Mouse (Mus musculus) bone marrow macrophage, adult 2 months (primary cell): ENCODE measurements around the gene Chst11. TPM values are rescaled to one million over a fixed set of nuclear protein-coding genes. Genes with fewer than 3 reads are reported as not detected.

Source experiments
- H3K27ac ChIP-seq: 2 replicates; pipeline ENCODE4 v1.5.1; 2012; ENCODE audit warnings: low read depth, low read length; ENCODE audit not compliant: insufficient read depth
- H3K4me1 ChIP-seq: 2 replicates; pipeline ENCODE4 v1.6.1; 2012; ENCODE audit warnings: low read length; ENCODE audit not compliant: control insufficient read depth, insufficient read depth
- H3K4me3 ChIP-seq: 2 replicates; pipeline ENCODE4 v1.5.1; 2012; ENCODE audit warnings: mild to moderate bottlenecking, low read length, moderate library complexity; ENCODE audit not compliant: insufficient read depth
- CTCF ChIP-seq: IDR thresholded peaks from 2 replicates; pipeline ENCODE4 v1.5.1; 2012; ENCODE audit warnings: low read depth, mild to moderate bottlenecking, low read length, moderate library complexity
- POLR2A ChIP-seq: IDR thresholded peaks from 2 replicates; pipeline ENCODE4 v1.6.1; 2012; ENCODE audit warnings: mild to moderate bottlenecking, low read depth, low read length, borderline replicate concordance
- polyA plus RNA-seq: library from polyadenylated mRNA; stranded (reverse); fragments of >200 nt; gene quantifications from 2 replicates; pipeline ENCODE4 v1.2.4, GENCODE M21; 2012; ENCODE audit not compliant: missing spikeins, insufficient read depth, insufficient read length

Chst11 gene
- polyA plus RNA-seq, 1 experiment: 0.88 TPM

- Histone ChIP-seq H3K4me1 (no peaks in the 10 kb centered on the region), H3K27ac (no peak overlapping the region), H3K4me3 (no peak overlapping the region)
- TF ChIP-seq CTCF: no peak
- TF ChIP-seq POLR2A: no peak
These were observed 144.4 kb downstream of the Chst11 start for GRCm38 (mm10) chr10:83129624-83130218.

DNA sequence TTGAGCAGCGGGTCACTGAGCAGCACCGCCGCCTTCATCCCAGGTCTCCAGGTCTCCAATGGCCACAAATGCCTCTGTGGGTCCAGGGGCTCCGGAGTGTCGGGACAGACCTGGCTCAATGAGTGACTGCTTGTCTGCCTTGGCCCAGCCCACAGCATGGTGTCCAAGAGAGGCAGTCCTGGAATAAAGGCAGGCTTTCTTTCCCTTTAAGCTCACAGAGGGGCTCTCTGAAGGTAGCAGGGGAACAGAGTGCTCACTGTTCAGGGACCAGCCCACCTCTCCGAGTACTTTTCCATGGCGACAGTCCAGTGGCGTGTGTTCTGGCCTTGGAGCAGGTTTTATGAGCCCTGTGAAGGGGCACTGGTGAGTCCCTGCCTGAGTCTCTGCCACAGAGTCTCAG, 145.3 kb downstream of the Chst11 start:
- no peak overlapping the region for H3K4me3 ChIP-seq
- H3K4me1 ChIP-seq: no peaks in the 10 kb centered on the region
- no peak overlapping the region for H3K27ac ChIP-seq
- TF ChIP-seq POLR2A (no peak), CTCF (no peak)

- no peak overlapping the region for H3K27ac ChIP-seq
- TF ChIP-seq CTCF (no peak), POLR2A (no peak)
- H3K4me1 ChIP-seq: no peaks in the 10 kb centered on the region
- no peak overlapping the region for H3K4me3 ChIP-seq
These were observed 146.6 kb downstream of the Chst11 start for GRCm38 (mm10) chr10:83131884-83132283.

GRCm38 (mm10) chr10:83133866-83134570, 148.7 kb downstream of the Chst11 start:
- no peak for TF ChIP-seq POLR2A
- Histone ChIP-seq H3K27ac (no peak overlapping the region), H3K4me3 (no peak overlapping the region), H3K4me1 (no peaks in the 10 kb centered on the region)

DNA sequence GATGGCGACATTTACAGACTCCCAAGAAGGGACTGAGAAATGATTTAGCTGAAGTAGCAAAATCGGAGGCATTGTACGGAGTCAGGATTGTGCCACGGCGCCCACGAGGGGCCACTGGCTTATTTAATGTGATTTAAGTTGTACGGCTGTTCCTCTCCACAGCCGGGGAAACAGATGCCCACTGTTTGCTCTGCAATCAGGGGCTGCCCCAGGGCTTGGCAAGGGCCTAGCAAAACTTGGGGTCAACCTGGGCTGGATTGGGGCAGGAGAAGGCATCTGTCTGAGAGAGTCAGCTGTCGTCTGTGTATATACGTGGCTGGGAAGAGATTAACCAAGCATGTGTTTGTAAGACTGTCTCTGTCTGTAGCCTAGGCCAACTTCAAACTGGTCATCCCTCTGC, 149.6 kb downstream of the Chst11 start:
- no peak for TF ChIP-seq POLR2A
- TF ChIP-seq CTCF: no peak
- Histone ChIP-seq H3K4me3 (no peak overlapping the region), H3K4me1 (no peaks in the 10 kb centered on the region), H3K27ac (no peak overlapping the region)

DNA sequence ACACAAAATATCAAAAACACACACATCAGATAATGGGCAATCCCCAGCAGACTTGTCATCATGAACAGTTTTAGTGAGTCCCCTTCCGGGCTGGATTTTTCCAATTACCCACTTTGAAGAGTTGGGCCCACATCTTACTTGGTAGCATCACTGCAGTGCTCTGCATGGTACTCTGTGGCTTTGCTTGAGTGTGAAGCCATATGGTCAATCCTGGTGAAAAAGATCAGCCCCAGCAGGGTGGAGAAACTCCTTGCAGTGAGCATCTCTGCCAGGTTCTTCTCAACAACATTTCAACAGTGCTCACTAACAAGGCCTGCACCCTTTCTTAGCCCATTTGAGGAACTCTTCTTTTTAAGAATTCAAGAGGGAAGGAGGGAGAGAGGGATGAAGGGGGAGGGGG, 150.7 kb downstream of the Chst11 start:
- TF ChIP-seq POLR2A: no peak
- no peak for TF ChIP-seq CTCF
- H3K4me1 ChIP-seq: no peaks in the 10 kb centered on the region
- no peak overlapping the region for H3K4me3 ChIP-seq
- no peak overlapping the region for H3K27ac ChIP-seq

GRCm38 (mm10) chr10:83137103-83137502, 151.8 kb downstream of the Chst11 start:
- Histone ChIP-seq H3K27ac (no peak overlapping the region), H3K4me1 (no peaks in the 10 kb centered on the region), H3K4me3 (no peak overlapping the region)
- TF ChIP-seq POLR2A: no peak
- no peak for TF ChIP-seq CTCF

DNA sequence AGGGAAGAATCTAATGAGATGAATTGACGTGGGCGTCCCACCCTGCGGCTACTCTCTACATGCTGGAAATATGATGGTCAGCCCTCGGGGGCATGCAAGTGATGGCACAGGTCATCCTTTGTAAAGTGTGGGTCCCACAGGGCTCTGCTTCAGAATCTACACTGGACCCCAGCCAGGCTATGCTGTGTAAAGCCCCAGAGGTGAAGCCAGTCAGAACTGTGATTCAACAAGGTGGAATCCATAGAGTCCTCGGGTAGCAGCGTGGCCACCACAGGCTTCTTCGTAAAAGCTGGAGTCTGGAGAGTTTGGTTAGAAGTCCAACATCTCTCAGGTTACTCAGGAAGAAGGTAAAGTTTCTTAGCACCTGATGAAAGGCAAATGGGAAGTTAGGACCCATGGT, 154.0 kb downstream of the Chst11 start:
- TF ChIP-seq CTCF (no peak), POLR2A (no peak)
- Histone ChIP-seq H3K4me3 (no peak overlapping the region), H3K4me1 (no peaks in the 10 kb centered on the region), H3K27ac (no peak overlapping the region)

- Histone ChIP-seq H3K27ac (no peak overlapping the region), H3K4me3 (no peak overlapping the region)
- TF ChIP-seq CTCF (no peak), POLR2A (no peak)
These were observed 155.1 kb downstream of the Chst11 start for GRCm38 (mm10) chr10:83140258-83140936.

DNA sequence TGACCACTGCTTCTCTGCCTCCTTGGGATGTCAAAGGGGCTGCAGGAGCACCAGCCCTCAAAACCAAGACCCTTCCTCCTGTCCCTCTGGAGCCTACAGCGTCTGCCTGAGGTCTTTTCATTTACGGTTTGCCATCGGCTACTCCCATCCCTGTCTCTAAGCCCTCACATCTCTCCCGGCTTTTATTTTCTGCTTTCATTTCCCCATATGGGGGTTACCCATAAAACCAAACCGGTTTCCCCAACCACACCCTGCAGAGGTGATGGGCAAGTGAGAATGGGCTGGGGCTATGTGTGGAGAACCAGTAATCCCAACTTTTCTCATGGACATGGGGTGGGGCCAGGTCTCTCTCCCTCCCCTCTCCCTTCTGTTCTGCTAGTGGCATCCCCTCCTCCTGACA, 156.1 kb downstream of the Chst11 start:
- no peak overlapping the region for H3K27ac ChIP-seq
- H3K4me1 ChIP-seq: no peaks in the 10 kb centered on the region
- H3K4me3 ChIP-seq: no peak overlapping the region
- no peak for TF ChIP-seq POLR2A

More at GRCm38 (mm10) chr10:83140258-83140936, 155.1 kb downstream of the Chst11 start:
- H3K4me1 ChIP-seq: no peaks in the 10 kb centered on the region
